Mouse (Mus musculus) layer of hippocampus, adult 18-20 months (tissue): ENCODE results near the gene Tlcd2. TPM values are rescaled to one million over a fixed set of nuclear protein-coding genes. Genes with fewer than 3 reads are reported as not detected.
"Not testable (repeated sequence)": the region's sequence is repeated elsewhere in the genome, so short reads cannot be mapped to it uniquely, and the experiment has no call there.

Source experiments
- DNase-seq, 2 experiments: peaks; one replicate each; pipeline ENCODE4 v3.0.0; 2022; ENCODE audit warnings: low spot score in 2 of 2
- total RNA-seq, 2 experiments: library from RNA; stranded (reverse); gene quantifications; 2 replicates each; pipeline ENCODE4 v1.2.3; 2021

The Tlcd2 gene
- total RNA-seq, 2 experiments from 2014 or later: 0.89 TPM; not detected in 1

GRCm38 (mm10) chr11:75448575-75448974, 12.9 kb upstream of the Tlcd2 start:
- DNase-seq: no peak

GRCm38 (mm10) chr11:75449695-75450094, 11.8 kb upstream of the Tlcd2 start:
- no peak for DNase-seq

DNA sequence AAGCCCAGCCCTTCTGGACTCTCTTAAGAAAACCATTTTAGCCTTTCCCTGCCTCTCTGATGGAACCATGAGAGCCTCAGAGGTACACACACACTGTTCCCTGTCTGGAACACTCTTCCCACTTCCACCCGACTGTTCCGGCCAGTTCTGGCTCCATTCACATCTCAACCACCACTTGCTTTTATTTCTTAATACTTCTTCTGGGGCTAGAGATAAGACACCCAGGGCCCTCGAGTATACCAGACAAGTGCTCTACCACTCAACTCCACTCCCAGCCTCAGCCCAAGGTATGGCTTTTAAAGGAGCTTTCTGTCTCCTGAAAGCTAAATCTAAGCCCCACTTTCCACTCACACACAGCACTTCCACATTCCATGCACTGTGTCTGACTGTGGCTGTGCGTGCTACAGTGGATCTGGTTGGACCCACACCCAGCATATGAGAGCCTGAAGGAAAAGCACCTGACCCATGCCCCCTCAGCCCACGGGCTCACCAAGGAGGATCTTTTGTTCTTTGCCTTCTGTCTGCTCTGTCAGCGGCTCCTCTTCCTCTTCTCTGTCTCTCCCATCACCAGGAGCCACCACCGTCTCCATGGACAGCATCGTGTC, 11.1 kb upstream of the Tlcd2 start:
- no peak for DNase-seq

DNA sequence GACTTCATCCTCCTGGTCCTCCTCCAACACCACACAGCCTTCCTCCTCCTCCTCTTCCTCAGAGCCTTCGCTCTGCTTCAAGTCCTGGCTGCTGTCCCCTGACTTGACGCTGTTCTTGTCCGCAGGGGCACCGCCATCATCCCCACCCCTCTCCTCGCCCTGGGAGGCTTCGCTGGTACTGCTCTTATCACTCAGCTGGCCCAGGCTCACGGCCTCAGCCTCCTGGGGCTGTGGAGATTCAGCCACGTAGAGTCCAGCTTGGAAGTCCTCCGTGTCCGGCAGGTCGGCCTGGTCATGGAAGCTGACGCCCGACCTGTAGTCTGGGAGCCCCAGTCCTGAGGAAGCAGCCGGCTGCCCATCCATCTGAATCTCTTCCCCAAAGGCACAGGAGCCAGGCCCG, 10.6 kb upstream of the Tlcd2 start:
- DNase-seq: no peak

DNA sequence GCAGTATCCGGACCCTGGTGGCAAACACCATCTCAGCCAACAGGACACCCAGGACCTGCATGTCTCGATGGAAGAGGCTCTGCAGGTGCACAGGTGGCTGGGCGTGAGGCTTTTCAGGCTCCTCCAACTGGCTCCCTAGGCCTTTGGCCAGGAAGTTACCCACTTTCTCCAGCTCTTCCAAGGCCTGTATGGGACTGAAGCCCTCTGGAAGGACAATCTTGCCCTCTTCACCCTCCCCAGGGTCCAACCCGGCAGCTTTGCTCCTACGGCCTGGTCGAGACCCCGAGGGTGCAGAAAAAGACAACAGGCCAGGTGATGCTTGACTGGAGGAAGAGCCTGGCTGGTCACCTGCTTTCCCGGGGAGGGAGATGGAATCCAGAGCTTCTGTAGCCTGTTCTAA, 9.4 kb upstream of the Tlcd2 start:
- no peak for DNase-seq

DNA sequence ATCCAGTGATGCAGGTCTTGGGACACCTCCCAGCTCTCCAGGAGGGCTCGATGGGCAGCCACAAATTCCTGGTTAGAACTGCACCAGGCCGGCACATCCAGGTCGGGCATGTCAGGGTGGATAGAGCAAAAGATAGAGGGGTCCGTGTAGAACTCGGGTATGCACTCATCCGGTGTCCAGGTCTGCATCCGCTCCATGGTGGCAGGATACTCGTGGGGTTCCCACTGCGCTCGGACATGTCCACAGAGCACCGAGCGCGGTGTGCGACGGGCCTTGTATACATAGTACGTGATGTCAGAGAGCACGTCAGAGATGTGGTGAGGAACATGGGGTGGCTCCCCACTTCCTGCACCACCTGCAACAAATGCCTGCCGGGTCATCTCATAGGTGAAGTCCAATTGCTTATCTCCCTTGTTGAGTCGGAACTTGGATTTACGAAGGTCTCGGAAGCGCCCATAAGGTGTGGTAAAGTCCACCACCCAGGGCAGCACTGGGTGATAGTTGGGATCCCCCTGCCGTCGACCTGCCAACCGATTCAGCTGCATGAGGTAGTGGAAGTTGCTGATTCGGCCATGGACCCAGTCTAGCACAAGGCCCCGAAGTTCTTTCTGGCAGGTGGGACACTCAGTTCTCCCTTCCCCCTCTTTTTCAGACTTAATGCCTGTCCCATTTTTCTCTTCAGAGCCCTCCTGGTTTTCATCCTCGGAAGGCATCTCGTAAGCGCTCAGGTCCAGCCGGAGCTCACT, 8.5 kb upstream of the Tlcd2 start:
- no peak for DNase-seq

- DNase-seq: peak; percentile 83 to 92
These were observed 7.3 kb upstream of the Tlcd2 start, which contains the start of gene Wdr81 for GRCm38 (mm10) chr11:75453991-75454930. Wdr81 (minus strand) TSS chr11:75454717.

GRCm38 (mm10) chr11:75455041-75455736, 6.3 kb upstream of the Tlcd2 start:
- DNase-seq: no peak

DNA sequence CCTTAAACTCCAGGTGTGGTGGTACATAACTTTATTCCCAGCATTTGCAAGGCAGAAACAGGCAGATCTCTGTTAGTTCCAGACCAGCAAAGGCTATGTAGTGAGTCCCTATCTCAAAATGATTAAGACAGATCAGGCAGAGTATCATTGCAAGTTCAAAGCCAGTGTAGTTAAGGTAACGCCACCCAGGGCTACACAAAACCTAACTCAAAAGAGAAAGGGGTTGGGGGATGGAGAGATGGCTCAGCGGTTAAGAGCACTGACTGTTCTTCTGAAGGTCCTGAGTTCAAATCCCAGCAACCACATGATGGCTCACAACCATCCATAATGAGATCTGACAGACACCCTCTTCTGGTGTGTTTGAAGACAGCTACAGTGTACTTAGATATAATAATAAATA, 5.5 kb upstream of the Tlcd2 start:
- not testable (repeated sequence) for DNase-seq

- DNase-seq: no peak
These were observed 5.1 kb upstream of the Tlcd2 start for GRCm38 (mm10) chr11:75456440-75456871.

DNA sequence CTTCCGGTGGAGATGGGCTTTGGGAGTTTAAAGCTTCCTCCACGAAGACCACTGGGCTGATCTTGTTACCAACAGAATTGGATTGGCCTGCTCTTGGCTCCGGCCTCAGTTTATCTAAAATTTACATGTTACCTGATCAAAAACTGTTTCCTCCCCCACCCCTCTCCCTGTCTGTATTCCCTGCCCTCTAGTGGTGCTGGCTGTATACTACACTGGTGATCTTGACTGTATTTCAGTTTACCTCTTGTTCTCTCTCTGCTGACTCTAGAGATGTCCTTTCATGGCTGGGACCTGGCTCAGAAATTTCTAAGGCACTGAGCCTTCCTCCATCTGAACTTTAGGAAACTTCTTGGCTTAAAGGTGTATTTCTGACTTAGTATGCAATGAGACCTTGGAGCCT, 3.3 kb upstream of the Tlcd2 start:
- peak in 1 of 2 experiments; percentile 60 for DNase-seq

GRCm38 (mm10) chr11:75458628-75459041, 2.9 kb upstream of the Tlcd2 start:
- DNase-seq: peak in 1 of 2 experiments; percentile 45

- DNase-seq: no peak
These were observed 2.3 kb upstream of the Tlcd2 start for GRCm38 (mm10) chr11:75459141-75459711.

DNA sequence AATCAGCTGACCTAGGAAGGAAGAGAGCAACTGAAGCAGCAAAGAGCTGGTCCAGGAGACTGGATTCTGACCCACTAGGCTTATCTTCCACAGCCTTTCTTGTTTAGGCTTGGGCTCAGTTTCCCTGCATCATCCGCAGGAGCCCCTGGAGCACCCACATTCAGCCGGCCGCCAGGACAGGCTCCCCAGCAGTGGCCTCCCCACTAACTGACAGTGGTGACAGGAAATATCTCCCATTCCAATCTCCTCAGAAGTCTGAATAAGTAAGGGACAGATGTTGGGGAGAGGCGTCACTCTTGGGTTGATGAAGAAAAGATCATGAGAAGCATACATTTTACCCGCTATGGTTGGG, 1.8 kb upstream of the Tlcd2 start:
- DNase-seq: no peak

- peak; percentile 87 to 94 for DNase-seq
These were observed 1.2 kb upstream of the Tlcd2 start for GRCm38 (mm10) chr11:75460103-75460843.

DNA sequence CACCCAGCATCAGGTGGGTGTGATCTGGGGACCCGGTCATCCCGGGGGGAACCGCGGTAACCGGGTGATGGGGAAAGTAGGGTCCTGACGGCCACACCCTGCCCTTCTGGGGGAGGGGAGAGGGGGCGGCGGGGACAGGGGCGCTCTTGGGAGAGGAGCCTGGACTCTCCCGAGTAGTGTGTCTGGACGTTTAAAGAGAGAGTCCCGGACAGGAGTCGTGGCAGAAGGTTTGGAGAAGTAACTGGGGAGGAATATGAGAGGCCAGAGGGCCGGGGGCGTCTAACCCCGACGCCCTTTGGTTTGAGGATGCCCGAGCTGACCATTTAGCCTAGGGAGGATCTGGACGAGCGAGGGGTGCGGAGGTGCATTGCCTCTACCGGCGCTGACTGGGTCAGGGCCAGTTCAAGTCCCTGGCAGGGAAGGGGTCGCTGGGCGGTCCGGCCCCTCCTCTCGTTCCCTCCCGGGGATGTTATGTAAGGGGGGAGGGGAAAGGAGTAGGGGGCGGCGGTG, 283 bp downstream of the Tlcd2 start:
- no peak for DNase-seq

DNA sequence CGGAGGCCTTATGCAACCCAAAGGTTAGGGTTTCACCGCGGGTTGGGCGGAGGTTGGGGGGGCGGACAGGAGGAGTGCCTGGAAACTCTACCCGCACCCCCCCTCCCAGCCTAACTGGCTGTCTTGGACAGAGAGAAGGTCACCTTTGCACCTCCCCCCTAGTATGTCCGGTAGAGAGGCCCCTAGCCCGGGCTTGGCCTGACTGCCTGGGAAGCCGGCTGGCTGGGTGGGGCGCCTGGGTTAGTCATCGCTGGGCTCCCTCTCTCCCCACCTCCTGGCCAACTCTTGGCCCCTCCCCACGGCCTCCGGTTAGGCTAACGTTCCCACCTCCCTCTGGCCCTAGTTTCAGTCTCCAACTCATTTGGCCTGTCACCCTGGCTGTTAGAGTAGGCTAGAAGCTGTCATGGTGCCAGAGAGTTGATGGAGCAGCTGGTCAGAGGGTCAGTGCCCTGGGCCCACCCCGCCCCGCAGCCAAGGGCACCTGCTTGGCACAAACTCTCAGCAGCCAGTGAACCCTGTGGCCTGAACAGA, 803 bp downstream of the Tlcd2 start:
- peak in 1 of 2 experiments; percentile 45 for DNase-seq

DNA sequence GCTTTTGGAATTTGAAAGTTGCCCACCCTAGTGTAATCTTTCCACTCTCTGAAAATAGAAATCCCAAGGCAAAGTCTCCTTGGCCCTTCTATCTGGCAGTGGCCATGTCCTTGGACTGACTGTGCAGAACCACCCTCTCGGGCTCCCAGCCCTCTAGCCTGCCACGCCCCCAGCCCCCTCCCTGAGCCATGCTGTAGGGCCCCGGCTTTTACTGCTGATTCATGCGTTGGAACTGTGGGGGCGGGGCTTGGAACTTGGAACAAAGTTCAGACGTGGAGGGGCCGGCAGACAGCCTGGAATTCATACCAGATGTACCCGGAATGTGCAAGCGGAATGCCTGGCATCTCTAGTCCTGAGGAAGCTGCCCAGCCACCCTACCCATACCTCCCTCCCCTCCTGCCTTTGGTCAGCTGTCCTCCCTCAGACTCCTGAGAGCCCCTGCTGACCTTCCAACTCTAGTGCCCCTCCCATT, 1.4 kb downstream of the Tlcd2 start:
- peak in 1 of 2 experiments; percentile 64 for DNase-seq

DNA sequence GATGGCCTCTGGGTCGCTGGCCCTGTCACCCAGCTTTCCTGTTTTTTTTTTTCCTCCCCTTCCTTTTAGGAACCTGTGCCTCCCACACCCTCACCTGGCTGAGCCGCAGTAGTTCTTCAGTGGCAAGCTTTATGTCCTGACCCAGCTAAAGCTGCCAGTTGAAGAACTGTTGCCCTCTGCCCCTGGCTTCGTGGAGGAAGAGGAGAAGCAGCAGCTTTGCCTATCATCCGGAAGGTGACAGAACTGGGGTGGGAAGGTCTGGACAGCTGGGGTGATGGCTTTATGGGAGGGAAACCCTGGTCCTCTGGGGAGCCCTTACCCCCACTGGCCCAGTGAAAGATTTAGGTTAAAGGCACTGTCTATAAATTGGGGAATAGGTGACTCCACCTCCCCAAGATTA, 2.1 kb downstream of the Tlcd2 start:
- DNase-seq: no peak
